Mouse (Mus musculus): ENCODE results near the gene Rsrp1.
A peak's percentile ranks its signal among the peaks of the same experiment; 100 is the strongest.

DNA sequence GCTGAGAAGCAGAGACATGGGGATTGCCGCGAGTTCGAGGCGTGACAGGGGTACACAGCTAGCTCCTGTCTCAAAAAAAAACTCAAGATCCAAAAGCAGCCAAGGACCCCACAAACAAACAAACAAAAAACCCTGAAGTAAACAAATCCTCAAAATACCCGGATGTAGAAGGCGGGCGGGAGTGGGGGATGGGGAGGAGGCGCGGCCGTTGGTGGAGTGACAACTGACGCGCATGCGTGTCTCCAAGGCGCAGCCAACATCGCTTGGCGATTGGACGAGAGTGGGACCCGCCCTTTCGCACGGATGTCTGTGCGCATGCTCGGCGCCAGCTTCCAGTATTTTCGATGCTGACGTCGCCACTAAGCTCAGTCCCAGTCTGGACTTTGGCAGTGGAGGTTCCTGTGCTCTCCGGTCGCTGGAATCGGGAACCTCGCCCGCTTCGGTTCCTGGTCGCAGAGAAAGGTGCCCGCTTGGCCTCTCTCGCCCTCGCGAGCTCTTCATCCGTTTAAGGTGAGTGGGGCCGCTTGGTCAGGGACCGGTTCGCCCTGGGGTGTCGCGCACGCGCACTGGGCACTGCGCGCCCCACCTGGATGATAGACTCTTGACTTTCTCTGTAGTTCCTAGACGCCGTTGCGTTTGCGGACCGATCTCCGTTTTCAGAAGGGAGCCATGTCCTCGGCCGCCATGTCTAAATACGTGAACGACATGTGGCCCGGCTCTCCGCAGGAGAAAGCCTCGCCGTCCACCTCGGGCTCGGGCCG is at the start of gene Rsrp1:
- peak; percentile 100 for TF ChIP-seq POLR2A (IDR thresholded peaks at IDR 0.05; ENCODE audit: control insufficient read depth, extremely low read depth, insufficient read depth, low read length, poor library complexity)
- 0 out of 2 replicates have a peak, but pooled peaks have one; percentile 5 for TF ChIP-seq CTCF (IDR thresholded peaks at IDR 0.05; ENCODE audit: borderline replicate concordance, control insufficient read depth, extremely low read depth, insufficient read depth, low read length, poor library complexity)
